Mouse (Mus musculus): ENCODE data around the gene Ahsa1. TPM values are rescaled to one million over a fixed set of nuclear protein-coding genes. Genes with fewer than 3 reads are reported as not detected.

Gene Ahsa1
- total RNA-seq, 2 experiments from 2014 or later: 157 to 158 TPM

Small RNAs within 50 kb of the gene (microRNA-seq; reads per million reads assigned to microRNA genes)
- not detected for gene Gm47293

Other genes starting within 250 kb of the Ahsa1 start
- gene Tmem63c, start 245.1 kb upstream of the Ahsa1 start, total RNA-seq (2021): 10 to 100 TPM; 41.9 to 46.4 TPM
- 1 to 10 TPM; 9.3 to 10.0 TPM for gene Ngb, start 163.9 kb upstream of the Ahsa1 start, total RNA-seq (2021)
- 10 to 100 TPM; 57.8 to 62.2 TPM for gene Gstz1, start 119.3 kb upstream of the Ahsa1 start, total RNA-seq (2021)
- gene Pomt2, start 118.5 kb upstream of the Ahsa1 start, total RNA-seq (2021): 10 to 100 TPM; 21.0 to 22.8 TPM
- 1 to 10 TPM; 2.6 to 3.1 TPM for gene Samd15, start 66.8 kb upstream of the Ahsa1 start, total RNA-seq (2021)
- 10 to 100 TPM; 27.5 to 29.9 TPM for gene Tmed8, start 66.0 kb upstream of the Ahsa1 start, total RNA-seq (2021)
- gene Noxred1, start 27.7 kb upstream of the Ahsa1 start, total RNA-seq (2021): under 1 TPM; 0.71 to 0.81 TPM
- gene Vipas39, start 223 bp upstream of the Ahsa1 start, total RNA-seq (2021): 10 to 100 TPM; 60.9 to 61.7 TPM
- 1 to 10 TPM in 1 of 2 experiments, under 1 TPM in 1; 0.84 to 1.1 TPM for gene Ism2, start 33.2 kb downstream of the Ahsa1 start, total RNA-seq (2021)
- gene Sptlc2, start 121.9 kb downstream of the Ahsa1 start, total RNA-seq (2021): 10 to 100 TPM; 61.4 to 64.8 TPM
- gene Slirp, start 177.4 kb downstream of the Ahsa1 start, total RNA-seq (2021): 10 to 100 TPM; 89.7 to 95.3 TPM
- gene Alkbh1, start 177.5 kb downstream of the Ahsa1 start, total RNA-seq (2021): 10 to 100 TPM; 19.3 to 19.6 TPM
- 10 to 100 TPM; 44.9 to 48.5 TPM for gene Snw1, start 205.8 kb downstream of the Ahsa1 start, total RNA-seq (2021)
- gene Gm5788, start 228.2 kb downstream of the Ahsa1 start, total RNA-seq (2021): not detected
- not detected for gene Gm8300, start 247.8 kb downstream of the Ahsa1 start, total RNA-seq (2021)

Measured in left cerebral cortex, postnatal 10 days (tissue).